Mouse (Mus musculus): ENCODE measurements around the gene 6720489N17Rik.
"Not testable (repeated sequence)": the region's sequence is repeated elsewhere in the genome, so short reads cannot be mapped to it uniquely, and the experiment has no call there.

- not testable (repeated sequence) for TF ChIP-seq CTCF (IDR thresholded peaks at IDR 0.05; ENCODE audit: low read depth); EP300 (optimal IDR thresholded peaks at IDR 0.05)
Observed at GRCm38 (mm10) chr13:62623577-62624276, at the start of gene 6720489N17Rik.
